Comparison of ENCODE assay signal across 10 mouse cellular contexts in the genomic region with DNA sequence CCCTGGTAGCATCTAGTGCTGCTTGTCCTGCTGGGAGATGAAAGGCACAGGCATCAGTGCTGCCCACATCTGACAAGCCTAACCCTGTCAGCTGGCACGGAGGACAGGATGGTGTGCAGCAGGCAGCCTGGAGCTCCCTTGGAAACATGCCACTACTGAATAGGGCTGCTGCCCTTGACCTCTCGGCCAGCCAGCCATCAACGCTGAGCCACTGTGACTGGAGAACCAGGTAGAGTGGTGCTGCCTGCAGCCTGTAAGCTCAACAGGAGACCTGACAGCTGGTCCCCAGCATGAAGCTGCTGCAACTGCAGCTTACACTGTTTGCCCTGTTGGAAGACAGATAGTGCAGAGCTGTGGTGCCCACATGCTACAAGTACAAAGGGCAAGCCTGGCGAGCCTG. TPM values are rescaled to one million over a fixed set of nuclear protein-coding genes. Genes with fewer than 3 reads are reported as not detected.
DNase-seq lines count a peak whose midpoint lies in the region; ATAC-seq and TF ChIP-seq lines count a peak whose summit lies in the region.
"Had no signal": no experiment of that assay in that cellular context is flagged by ENCODE, and none has a peak within 500 bp of the region (broad histone marks: within the 10 kb centered on the region; RNA-seq: fewer than 3 reads in every experiment).

No protein-coding gene starts in this region.

- TF ChIP-seq CTCF in hindbrain, postnatal 0 days (IDR thresholded peaks at IDR 0.05; ENCODE audit: low read depth), result no peak

- DNase-seq in hindbrain, embryonic 14.5 days (ENCODE audit: low spot score), result no peak
- DNase-seq in hindbrain, embryonic 10.5 days (ENCODE audit: low spot score), result no peak
- DNase-seq in adrenal gland, adult 8-10 months, result peak; percentile 19
- DNase-seq in cerebellum, adult 8-10 months, result peak; percentile 48
- DNase-seq in hindbrain, postnatal 0 days (ENCODE audit: low spot score), result peak; percentile 38
- DNase-seq in yolk sac, embryonic 10.5 days (ENCODE audit: low spot score), result no peak
- DNase-seq in thymus, postnatal 0 days (ENCODE audit: low spot score), result no peak

- no peak overlapping the region for H3K9ac ChIP-seq in hindbrain, embryonic 14.5 days
- no peak overlapping the region for H3K9ac ChIP-seq in hindbrain, postnatal 0 days (replicated peaks; ENCODE audit: low read length)
- H3K9ac ChIP-seq: liver, embryonic 14.5 days had no signal

- no peak overlapping the region for H3K27ac ChIP-seq in hindbrain, embryonic 14.5 days
- no peak overlapping the region for H3K27ac ChIP-seq in hindbrain, embryonic 10.5 days
- no peak overlapping the region for H3K27ac ChIP-seq in hindbrain, postnatal 0 days
- H3K27ac ChIP-seq: liver, embryonic 14.5 days had no signal

- H3K4me3 ChIP-seq in hindbrain, embryonic 14.5 days (replicated peaks; ENCODE audit: low read length), result no peak overlapping the region
- no peak overlapping the region for H3K4me3 ChIP-seq in hindbrain, embryonic 10.5 days
- no peak overlapping the region for H3K4me3 ChIP-seq in hindbrain, postnatal 0 days (ENCODE audit: low read length)
- H3K4me3 ChIP-seq: myocyte had no signal

- no peaks in the 10 kb centered on the region for H3K4me1 ChIP-seq in hindbrain, embryonic 14.5 days (replicated peaks; ENCODE audit: control insufficient read depth, insufficient read depth, low read length)
- no peaks in the 10 kb centered on the region for H3K4me1 ChIP-seq in hindbrain, embryonic 10.5 days (replicated peaks)
- no peaks in the 10 kb centered on the region for H3K4me1 ChIP-seq in hindbrain, postnatal 0 days (ENCODE audit: insufficient read depth, low read length)

- peak; percentile 59; the same call in 1 of the 2 replicates for ATAC-seq in hindbrain, embryonic 14.5 days (ENCODE audit: low FRiP score)
- ATAC-seq in hindbrain, postnatal 0 days, result peak; percentile 70
- no peak for ATAC-seq in megakaryocyte progenitor cell, adult 5-6 weeks (replicated peaks; ENCODE audit: poor library complexity)

- no peak overlapping the region for H3K4me2 ChIP-seq in hindbrain, embryonic 14.5 days (replicated peaks)
- no peak overlapping the region for H3K4me2 ChIP-seq in hindbrain, postnatal 0 days (ENCODE audit: low read depth, low read length)

- peaks cover 24% of the 10 kb centered on the region for H3K36me3 ChIP-seq in hindbrain, embryonic 14.5 days (replicated peaks; ENCODE audit: control insufficient read depth, insufficient read depth)
- H3K36me3 ChIP-seq in hindbrain, embryonic 10.5 days, result 0 out of 2 replicates have a peak, but pooled peaks cover 6% of the 10 kb centered on the region
- H3K36me3 ChIP-seq in hindbrain, postnatal 0 days (ENCODE audit: insufficient read depth, low read length), result peaks cover 10% of the 10 kb centered on the region; the same call in 1 of the 2 replicates

- H3K27me3 ChIP-seq in hindbrain, embryonic 14.5 days (ENCODE audit: control insufficient read depth, insufficient read depth, low read length), result no peaks in the 10 kb centered on the region
- H3K27me3 ChIP-seq in hindbrain, embryonic 10.5 days (ENCODE audit: insufficient read depth, poor library complexity, severe bottlenecking), result no peaks in the 10 kb centered on the region
- H3K27me3 ChIP-seq in hindbrain, postnatal 0 days (ENCODE audit: insufficient read depth, low read length), result no peaks in the 10 kb centered on the region

- H3K9me3 ChIP-seq in hindbrain, embryonic 14.5 days (ENCODE audit: control insufficient read depth, low read length), result no peaks in the 10 kb centered on the region
- H3K9me3 ChIP-seq in hindbrain, embryonic 10.5 days, result no peaks in the 10 kb centered on the region
- H3K9me3 ChIP-seq in hindbrain, postnatal 0 days (ENCODE audit: low read length), result no peaks in the 10 kb centered on the region

- WGBS in hindbrain, embryonic 14.5 days, result 56% methylated on average over 4 of the region's 4 CpGs
- 62% methylated on average over 4 of the region's 4 CpGs for whole genome bisulfite sequencing in hindbrain, embryonic 10.5 days
- 38% methylated on average over 4 of the region's 4 CpGs for WGBS in hindbrain, postnatal 0 days

RNA-seq across cellular contexts. Expression of a gene that starts 27.3 kb away (rescaled TPM):
- polyA plus RNA-seq in hindbrain, embryonic 14.5 days (2014; fragmentation: Nextera tagmentation; extraction: Ambion mirVana), result 338 and 425 TPM in 2 replicates
- polyA plus RNA-seq in hindbrain, embryonic 10.5 days (2016; fragmentation: Nextera tagmentation; extraction: Ambion mirVana), result 7.5 and 20.1 TPM in 2 replicates
- total RNA-seq in adrenal gland, adult 8-10 months (2022), result 10 to 100 TPM; 27.9 to 53.2 (median 35.6) TPM
- 169 and 202 TPM in 2 replicates for total RNA-seq in hindbrain, postnatal 0 days (2014; rRNA removed)
- 670 and 683 TPM in 2 replicates for polyA plus RNA-seq in hindbrain, postnatal 0 days (2015; fragmentation: Nextera tagmentation; extraction: Ambion mirVana)
- total RNA-seq in megakaryocyte progenitor cell, adult 5-6 weeks (2015), result not detected in 2 replicates
- not detected in 2 replicates for total RNA-seq in megakaryocyte progenitor cell, adult 5-6 weeks (2017)
- 0.33 TPM in 1 of 2 replicates, not detected in the other for polyA plus RNA-seq in thymus, postnatal 0 days (2015; fragmentation: Nextera tagmentation; extraction: Ambion mirVana)

RNA-seq across cellular contexts. Expression of a gene that starts 48.3 kb away (rescaled TPM):
- polyA plus RNA-seq in hindbrain, embryonic 14.5 days (2014; fragmentation: Nextera tagmentation; extraction: Ambion mirVana), result 33.7 and 39.0 TPM in 2 replicates
- polyA plus RNA-seq in hindbrain, embryonic 10.5 days (2016; fragmentation: Nextera tagmentation; extraction: Ambion mirVana), result 5.2 and 6.8 TPM in 2 replicates
- 10 to 100 TPM; 16.0 to 37.9 (median 23.6) TPM for total RNA-seq in adrenal gland, adult 8-10 months (2022)
- total RNA-seq in hindbrain, postnatal 0 days (2014; rRNA removed), result 105 and 140 TPM in 2 replicates
- 35.1 and 36.8 TPM in 2 replicates for polyA plus RNA-seq in hindbrain, postnatal 0 days (2015; fragmentation: Nextera tagmentation; extraction: Ambion mirVana)
- total RNA-seq in megakaryocyte progenitor cell, adult 5-6 weeks (2015), result 2.6 and 5.2 TPM in 2 replicates
- total RNA-seq in megakaryocyte progenitor cell, adult 5-6 weeks (2017), result 4.8 and 6.8 TPM in 2 replicates
- polyA plus RNA-seq in thymus, postnatal 0 days (2015; fragmentation: Nextera tagmentation; extraction: Ambion mirVana), result 13.6 and 16.2 TPM in 2 replicates

Comparison
In these comparisons a context has a peak if more than half of its experiments do, and no peak if none do; other contexts are left out.
1. DNase-seq: peak in adrenal gland, adult 8-10 months (single experiment), cerebellum, adult 8-10 months (single experiment) and hindbrain, postnatal 0 days (single experiment); none in hindbrain, embryonic 14.5 days (single experiment), hindbrain, embryonic 10.5 days (single experiment), yolk sac, embryonic 10.5 days (single experiment) and thymus, postnatal 0 days (single experiment).
2. RNA of a gene that starts 27.3 kb away (polyA plus RNA-seq): 670 to 683 TPM in hindbrain, postnatal 0 days and 338 to 425 TPM in hindbrain, embryonic 14.5 days; 7.5 to 20.1 TPM in hindbrain, embryonic 10.5 days and 0.33 TPM in thymus, postnatal 0 days; every median in the first group is over 10 times any median in the second.